14 mouse cellular contexts compared by ENCODE assay signal in the genomic region with DNA sequence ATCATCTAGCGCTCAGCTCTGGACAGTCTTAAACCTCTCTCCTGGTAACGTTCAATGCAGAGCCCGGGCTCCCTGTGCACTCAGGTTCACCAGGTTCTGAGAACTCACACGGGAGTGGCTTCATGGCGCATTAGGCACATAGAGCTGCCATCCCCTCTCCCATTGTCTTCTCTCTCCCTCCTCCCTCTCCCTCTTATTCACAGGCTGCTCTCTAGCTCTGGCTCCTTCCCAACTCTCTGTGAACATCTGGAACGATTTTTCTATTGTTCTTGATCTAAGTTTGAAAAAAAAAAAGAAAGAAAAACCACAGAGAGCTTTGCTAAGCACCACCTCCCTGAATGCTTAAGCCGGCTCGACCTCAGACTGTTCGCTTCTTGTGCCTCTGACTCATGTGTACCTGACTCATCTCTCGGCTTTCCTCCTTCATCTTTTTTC.
A peak's percentile ranks its signal among the peaks of the same experiment; 100 is the strongest.
DNase-seq lines count a peak whose midpoint lies in the region; ATAC-seq and TF ChIP-seq lines count a peak whose summit lies in the region.
"Had no signal": no experiment of that assay in that cellular context is flagged by ENCODE, and none has a peak within 500 bp of the region (broad histone marks: within the 10 kb centered on the region; RNA-seq: fewer than 3 reads in every experiment).

No protein-coding gene starts in this region.

- no peaks in the 10 kb centered on the region for H3K36me3 ChIP-seq in forebrain, embryonic 11.5 days (ENCODE audit: control insufficient read depth, insufficient read depth, low read length)
- H3K36me3 ChIP-seq in forebrain, embryonic 12.5 days (replicated peaks) = no peaks in the 10 kb centered on the region
- no peaks in the 10 kb centered on the region for H3K36me3 ChIP-seq in midbrain, embryonic 16.5 days (ENCODE audit: control insufficient read depth, insufficient read depth, low read length)
- H3K36me3 ChIP-seq in midbrain, embryonic 13.5 days = no peaks in the 10 kb centered on the region
- H3K36me3 ChIP-seq: hindbrain, embryonic 15.5 days had no signal

- intact Hi-C loops in gastrocnemius, adult 2 months (cut with DNase I) = no loop called here

- H3K4me2 ChIP-seq in forebrain, embryonic 11.5 days (ENCODE audit: low read depth, low read length, severe bottlenecking) = no peak overlapping the region
- no peak overlapping the region for H3K4me2 ChIP-seq in forebrain, embryonic 12.5 days
- H3K4me2 ChIP-seq in midbrain, embryonic 16.5 days (ENCODE audit: low read length) = peak overlapping the region; percentile 5; the same call in 1 of the 2 replicates
- no peak overlapping the region for H3K4me2 ChIP-seq in midbrain, embryonic 13.5 days (replicated peaks)
- H3K4me2 ChIP-seq: hindbrain, embryonic 15.5 days; liver, embryonic 11.5 days had no signal

- H3K9me3 ChIP-seq in forebrain, embryonic 11.5 days (ENCODE audit: control insufficient read depth, low read length) = no peaks in the 10 kb centered on the region
- H3K9me3 ChIP-seq in forebrain, embryonic 12.5 days = no peaks in the 10 kb centered on the region
- no peaks in the 10 kb centered on the region for H3K9me3 ChIP-seq in midbrain, embryonic 16.5 days (replicated peaks; ENCODE audit: control insufficient read depth, low read length, poor library complexity, severe bottlenecking)
- H3K9me3 ChIP-seq in midbrain, embryonic 13.5 days = no peaks in the 10 kb centered on the region
- H3K9me3 ChIP-seq: hindbrain, embryonic 15.5 days had no signal

- no peaks in the 10 kb centered on the region for H3K27me3 ChIP-seq in forebrain, embryonic 11.5 days (ENCODE audit: control insufficient read depth, insufficient read depth, low read length)
- 0 out of 2 replicates have a peak, but pooled peaks cover 6% of the 10 kb centered on the region for H3K27me3 ChIP-seq in forebrain, embryonic 12.5 days
- H3K27me3 ChIP-seq in midbrain, embryonic 16.5 days (ENCODE audit: control insufficient read depth, insufficient read depth, low read depth, low read length) = no peaks in the 10 kb centered on the region
- no peaks in the 10 kb centered on the region for H3K27me3 ChIP-seq in midbrain, embryonic 13.5 days
- H3K27me3 ChIP-seq: hindbrain, embryonic 15.5 days had no signal

- no peak overlapping the region for H3K27ac ChIP-seq in forebrain, embryonic 11.5 days (ENCODE audit: low read depth, low read length)
- H3K27ac ChIP-seq in forebrain, embryonic 12.5 days = no peak overlapping the region
- no peak overlapping the region for H3K27ac ChIP-seq in midbrain, embryonic 16.5 days (ENCODE audit: low read length)
- no peak overlapping the region for H3K27ac ChIP-seq in midbrain, embryonic 13.5 days
- no peak overlapping the region for H3K27ac ChIP-seq in gastrocnemius, adult 2 months
- H3K27ac ChIP-seq: hindbrain, embryonic 15.5 days had no signal

- no peak for TF ChIP-seq CTCF in gastrocnemius, adult 2 months (IDR thresholded peaks at IDR 0.05)

- ATAC-seq in forebrain, embryonic 11.5 days (replicated peaks; ENCODE audit: low FRiP score) = no peak
- no peak for ATAC-seq in forebrain, embryonic 12.5 days (ENCODE audit: low FRiP score)
- ATAC-seq in midbrain, embryonic 16.5 days = no peak
- no peak for ATAC-seq in midbrain, embryonic 13.5 days

- peak; percentile 48 for DNase-seq in forebrain, embryonic 11.5 days (ENCODE audit: low spot score)
- DNase-seq in embryo, embryonic 11 days = peak; percentile 32
- DNase-seq in telencephalon, adult 2 months (ENCODE audit: low read depth, low spot score) = peak; percentile 70
- DNase-seq in urinary bladder, postnatal 4 days (ENCODE audit: low spot score in 2 of 2) = no peak
- DNase-seq in gastrocnemius, adult 2 months = no peak
- DNase-seq: cerebellum, postnatal 36 days; kidney, postnatal 14 days; lung, postnatal 36 days; thymus, postnatal 4 days had no signal

- no peak overlapping the region for H3K4me3 ChIP-seq in forebrain, embryonic 11.5 days (ENCODE audit: low read depth, low read length)
- no peak overlapping the region for H3K4me3 ChIP-seq in forebrain, embryonic 12.5 days (replicated peaks)
- no peak overlapping the region for H3K4me3 ChIP-seq in midbrain, embryonic 16.5 days (ENCODE audit: low read depth, low read length)
- H3K4me3 ChIP-seq in midbrain, embryonic 13.5 days (replicated peaks) = no peak overlapping the region
- H3K4me3 ChIP-seq in gastrocnemius, adult 2 months = no peak overlapping the region
- H3K4me3 ChIP-seq: hindbrain, embryonic 15.5 days had no signal

- H3K4me1 ChIP-seq in forebrain, embryonic 11.5 days (replicated peaks; ENCODE audit: control insufficient read depth, insufficient read depth, low read length) = no peaks in the 10 kb centered on the region; the same call in 1 of the 2 replicates
- H3K4me1 ChIP-seq in forebrain, embryonic 12.5 days = peaks cover 7% of the 10 kb centered on the region; the same call in 1 of the 2 replicates
- H3K4me1 ChIP-seq in midbrain, embryonic 16.5 days (ENCODE audit: control insufficient read depth, insufficient read depth, low read length) = peaks cover 4% of the 10 kb centered on the region
- H3K4me1 ChIP-seq in midbrain, embryonic 13.5 days (replicated peaks) = peaks cover 6% of the 10 kb centered on the region

- 14% methylated on average over 10 of the region's 10 CpGs for WGBS in forebrain, embryonic 11.5 days
- WGBS in forebrain, embryonic 12.5 days = 17% methylated on average over 10 of the region's 10 CpGs
- 8% methylated on average over 10 of the region's 10 CpGs for WGBS in midbrain, embryonic 16.5 days
- WGBS in midbrain, embryonic 13.5 days = 9% methylated on average over 10 of the region's 10 CpGs

- H3K9ac ChIP-seq in forebrain, embryonic 11.5 days (ENCODE audit: low read length) = no peak overlapping the region
- H3K9ac ChIP-seq in forebrain, embryonic 12.5 days = no peak overlapping the region
- no peak overlapping the region for H3K9ac ChIP-seq in midbrain, embryonic 16.5 days (ENCODE audit: low read depth, low read length)
- H3K9ac ChIP-seq in midbrain, embryonic 13.5 days (replicated peaks) = no peak overlapping the region
- H3K9ac ChIP-seq: hindbrain, embryonic 15.5 days had no signal

Comparison
In these comparisons a context has a peak if more than half of its experiments do, and no peak if none do; other contexts are left out.
1. DNase-seq: peak in forebrain, embryonic 11.5 days (single experiment), embryo, embryonic 11 days (single experiment) and telencephalon, adult 2 months (single experiment); none in urinary bladder, postnatal 4 days (0 of 2) and gastrocnemius, adult 2 months (single experiment).